Mouse (Mus musculus): Measurements from ENCODE around the gene Gm37240. TPM values are rescaled to one million over a fixed set of nuclear protein-coding genes. Genes with fewer than 3 reads are reported as not detected.

Gene Gm37240
- polyA plus RNA-seq, 1 experiment from 2014 or later, result 0.21 TPM

- no peak overlapping the region for H3K27ac ChIP-seq
- WGBS (ENCODE audit: insufficient replicate concordance), result 64% methylated on average over 6 of the region's 6 CpGs
- H3K4me3 ChIP-seq (replicated peaks), result no peak overlapping the region
- no peaks in the 10 kb centered on the region for H3K9me3 ChIP-seq (replicated peaks)
- H3K27me3 ChIP-seq, result no peaks in the 10 kb centered on the region; the same call in 1 of the 2 replicates
- no peaks in the 10 kb centered on the region for H3K36me3 ChIP-seq
- no peak overlapping the region for H3K4me2 ChIP-seq
- DNase-seq (no peak), ATAC-seq (ENCODE audit: low read depth) (no peak)
- no peaks in the 10 kb centered on the region for H3K4me1 ChIP-seq (replicated peaks)
- H3K9ac ChIP-seq, result no peak overlapping the region
Observed at GRCm38 (mm10) chr3:85845341-85845740, 42.0 kb downstream of the Gm37240 start.

- H3K9ac ChIP-seq, result no peak overlapping the region
- no peak overlapping the region for H3K4me2 ChIP-seq
- no peak overlapping the region for H3K27ac ChIP-seq
- H3K27me3 ChIP-seq, result no peaks in the 10 kb centered on the region; the same call in 1 of the 2 replicates
- H3K4me3 ChIP-seq (replicated peaks), result no peak overlapping the region
- no peaks in the 10 kb centered on the region for H3K4me1 ChIP-seq (replicated peaks)
- no peaks in the 10 kb centered on the region for H3K9me3 ChIP-seq (replicated peaks)
- DNase-seq (no peak), ATAC-seq (ENCODE audit: low read depth) (no peak)
- no peaks in the 10 kb centered on the region for H3K36me3 ChIP-seq
Observed at GRCm38 (mm10) chr3:85842881-85843218, 44.5 kb downstream of the Gm37240 start.

- Histone ChIP-seq H3K36me3 (no peaks in the 10 kb centered on the region), H3K4me2 (no peak overlapping the region), H3K9me3 (replicated peaks) (no peaks in the 10 kb centered on the region), H3K27ac (no peak overlapping the region), H3K27me3 (no peaks in the 10 kb centered on the region; the same call in 1 of the 2 replicates), H3K9ac (no peak overlapping the region), H3K4me3 (replicated peaks) (no peak overlapping the region), H3K4me1 (replicated peaks) (no peaks in the 10 kb centered on the region)
- ATAC-seq (ENCODE audit: low read depth) (no peak), DNase-seq (no peak)
- WGBS (ENCODE audit: insufficient replicate concordance), result 35% methylated on average over 9 of the region's 9 CpGs
Observed at GRCm38 (mm10) chr3:85842177-85842880, 45.0 kb downstream of the Gm37240 start.

GRCm38 (mm10) chr3:85841454-85842176, 45.7 kb downstream of the Gm37240 start:
- ATAC-seq (ENCODE audit: low read depth), result no peak
- 38% methylated on average over 2 of the region's 2 CpGs for WGBS (ENCODE audit: insufficient replicate concordance)
- H3K27ac ChIP-seq, result no peak overlapping the region

DNA sequence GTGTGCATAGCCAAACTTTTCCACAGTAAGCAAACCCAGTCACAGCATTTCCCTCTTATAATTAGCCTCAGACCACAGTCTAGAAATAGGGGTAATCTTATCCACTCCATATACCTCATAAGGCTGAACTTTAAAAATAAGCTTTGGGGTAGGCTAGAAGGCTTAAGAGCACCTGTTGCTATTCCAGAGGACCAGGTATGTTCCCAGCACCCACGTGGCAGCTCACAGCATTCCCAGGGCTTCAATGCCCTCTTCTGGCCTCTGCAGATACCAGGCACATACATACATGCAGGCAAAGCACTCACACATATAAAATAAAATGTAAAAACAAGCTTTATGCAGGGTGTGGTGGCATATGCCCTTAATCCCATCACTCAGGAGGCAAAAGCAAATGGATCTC, 53.7 kb downstream of the Gm37240 start:
- H3K27ac ChIP-seq, result no peak overlapping the region
- H3K9me3 ChIP-seq (replicated peaks), result no peaks in the 10 kb centered on the region
- WGBS (ENCODE audit: insufficient replicate concordance), result 32% methylated on average over 1 of the region's 1 CpGs
- no peak overlapping the region for H3K9ac ChIP-seq
- H3K36me3 ChIP-seq, result no peaks in the 10 kb centered on the region
- no peaks in the 10 kb centered on the region for H3K27me3 ChIP-seq
- ATAC-seq (ENCODE audit: low read depth) (no peak), DNase-seq (no peak)
- H3K4me1 ChIP-seq (replicated peaks), result no peaks in the 10 kb centered on the region
- H3K4me2 ChIP-seq, result no peak overlapping the region
- H3K4me3 ChIP-seq (replicated peaks), result no peak overlapping the region

More at GRCm38 (mm10) chr3:85841454-85842176, 45.7 kb downstream of the Gm37240 start:
- H3K4me3 ChIP-seq (replicated peaks), result no peak overlapping the region
- no peaks in the 10 kb centered on the region; the same call in 1 of the 2 replicates for H3K27me3 ChIP-seq
- no peak for DNase-seq
- no peaks in the 10 kb centered on the region for H3K4me1 ChIP-seq (replicated peaks)
- H3K36me3 ChIP-seq, result no peaks in the 10 kb centered on the region
- H3K9me3 ChIP-seq (replicated peaks), result no peaks in the 10 kb centered on the region
- no peak overlapping the region for H3K9ac ChIP-seq
- H3K4me2 ChIP-seq, result no peak overlapping the region

DNA sequence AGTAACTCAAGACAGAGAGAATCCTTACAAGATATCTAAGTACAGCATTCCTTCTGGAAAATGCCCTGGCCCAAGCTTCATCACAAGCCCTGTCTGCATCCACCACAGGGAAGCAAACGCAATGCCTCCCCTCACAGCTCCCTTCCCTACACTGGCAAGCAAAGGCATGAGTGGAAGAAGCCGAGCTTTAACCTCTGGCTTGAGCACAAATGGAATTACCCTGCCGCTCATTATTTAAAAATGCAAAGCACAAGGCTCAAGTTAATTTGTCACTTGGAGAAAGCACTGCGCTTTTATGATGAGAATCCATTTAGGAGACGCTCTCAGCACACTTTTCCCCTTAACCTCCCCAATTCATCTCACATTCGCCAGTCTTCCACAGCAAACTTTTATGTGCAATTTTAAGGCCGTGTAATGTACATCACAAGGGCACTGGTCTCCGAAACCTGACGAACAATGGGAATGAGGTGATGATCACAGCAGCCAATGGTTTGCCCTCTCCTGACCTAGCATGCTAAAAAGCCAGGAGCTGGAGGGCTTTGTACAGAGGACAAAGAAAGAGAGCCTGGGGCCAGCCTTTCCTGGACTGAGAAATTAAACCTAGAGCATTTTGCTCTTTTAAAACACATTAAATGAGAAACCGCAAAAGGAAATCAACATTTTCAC, 54.7 kb downstream of the Gm37240 start:
- Histone ChIP-seq H3K9me3 (replicated peaks) (no peaks in the 10 kb centered on the region), H3K27ac (no peak overlapping the region), H3K27me3 (no peaks in the 10 kb centered on the region), H3K36me3 (no peaks in the 10 kb centered on the region), H3K4me1 (replicated peaks) (no peaks in the 10 kb centered on the region), H3K4me3 (replicated peaks) (no peak overlapping the region), H3K9ac (no peak overlapping the region), H3K4me2 (no peak overlapping the region)
- DNase-seq, result no peak
- WGBS (ENCODE audit: insufficient replicate concordance), result 74% methylated on average over 10 of the region's 10 CpGs
- no peak for ATAC-seq (ENCODE audit: low read depth)

- H3K9ac ChIP-seq, result no peak overlapping the region
- DNase-seq (no peak), ATAC-seq (ENCODE audit: low read depth) (no peak)
- 62% methylated on average over 1 of the region's 1 CpGs for WGBS (ENCODE audit: insufficient replicate concordance)
- H3K27ac ChIP-seq, result no peak overlapping the region
- H3K36me3 ChIP-seq, result no peaks in the 10 kb centered on the region
- H3K9me3 ChIP-seq (replicated peaks), result no peaks in the 10 kb centered on the region
- H3K4me1 ChIP-seq (replicated peaks), result no peaks in the 10 kb centered on the region
- no peaks in the 10 kb centered on the region for H3K27me3 ChIP-seq
- H3K4me3 ChIP-seq (replicated peaks), result no peak overlapping the region
- no peak overlapping the region for H3K4me2 ChIP-seq
Observed at GRCm38 (mm10) chr3:85831785-85832184, 55.5 kb downstream of the Gm37240 start.

GRCm38 (mm10) chr3:85829047-85829446, 58.3 kb downstream of the Gm37240 start:
- no peak for DNase-seq
- H3K4me1 ChIP-seq (replicated peaks), result no peaks in the 10 kb centered on the region
- H3K9ac ChIP-seq, result no peak overlapping the region
- no peak overlapping the region for H3K4me2 ChIP-seq
- no peaks in the 10 kb centered on the region for H3K27me3 ChIP-seq
- ATAC-seq (ENCODE audit: low read depth), result no peak
- no peak overlapping the region for H3K4me3 ChIP-seq (replicated peaks)
- no peak overlapping the region for H3K27ac ChIP-seq
- no peaks in the 10 kb centered on the region for H3K9me3 ChIP-seq (replicated peaks)
- 56% methylated on average over 4 of the region's 4 CpGs for WGBS (ENCODE audit: insufficient replicate concordance)
- H3K36me3 ChIP-seq, result no peaks in the 10 kb centered on the region

- Histone ChIP-seq H3K36me3 (no peaks in the 10 kb centered on the region), H3K9ac (no peak overlapping the region), H3K4me3 (replicated peaks) (no peak overlapping the region), H3K9me3 (replicated peaks) (no peaks in the 10 kb centered on the region), H3K4me2 (no peak overlapping the region), H3K4me1 (replicated peaks) (no peaks in the 10 kb centered on the region), H3K27me3 (no peaks in the 10 kb centered on the region), H3K27ac (no peak overlapping the region)
- DNase-seq, result no peak
- ATAC-seq (ENCODE audit: low read depth), result no peak
- WGBS (ENCODE audit: insufficient replicate concordance), result 68% methylated on average over 6 of the region's 6 CpGs
Observed at GRCm38 (mm10) chr3:85827815-85828214, 59.5 kb downstream of the Gm37240 start.

DNA sequence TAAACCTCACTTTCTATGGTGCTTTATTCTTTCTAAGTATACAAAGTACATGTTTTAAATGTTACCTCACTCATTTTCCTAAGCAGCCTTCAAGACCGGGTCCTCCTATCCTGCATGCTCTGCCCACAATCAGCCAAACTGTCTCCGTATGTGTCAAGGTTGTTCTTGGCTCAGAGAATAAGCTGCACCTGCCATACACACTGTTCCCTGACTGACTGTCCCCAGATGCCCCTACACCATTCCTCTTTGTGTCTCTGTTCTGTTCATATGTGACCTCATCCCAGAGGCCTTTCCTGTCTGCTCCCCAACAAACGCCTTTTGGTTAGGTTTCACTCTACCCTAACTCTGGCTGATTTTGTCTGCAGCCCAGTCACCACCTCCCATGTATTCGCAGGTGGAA, 60.0 kb downstream of the Gm37240 start:
- no peak for DNase-seq
- no peak overlapping the region for H3K27ac ChIP-seq
- no peak overlapping the region for H3K9ac ChIP-seq
- no peak for ATAC-seq (ENCODE audit: low read depth)
- H3K27me3 ChIP-seq, result no peaks in the 10 kb centered on the region
- no peak overlapping the region for H3K4me2 ChIP-seq
- no peaks in the 10 kb centered on the region for H3K9me3 ChIP-seq (replicated peaks)
- H3K36me3 ChIP-seq, result no peaks in the 10 kb centered on the region
- no peak overlapping the region for H3K4me3 ChIP-seq (replicated peaks)
- WGBS (ENCODE audit: insufficient replicate concordance), result 64% methylated on average over 4 of the region's 4 CpGs
- H3K4me1 ChIP-seq (replicated peaks), result no peaks in the 10 kb centered on the region

DNA sequence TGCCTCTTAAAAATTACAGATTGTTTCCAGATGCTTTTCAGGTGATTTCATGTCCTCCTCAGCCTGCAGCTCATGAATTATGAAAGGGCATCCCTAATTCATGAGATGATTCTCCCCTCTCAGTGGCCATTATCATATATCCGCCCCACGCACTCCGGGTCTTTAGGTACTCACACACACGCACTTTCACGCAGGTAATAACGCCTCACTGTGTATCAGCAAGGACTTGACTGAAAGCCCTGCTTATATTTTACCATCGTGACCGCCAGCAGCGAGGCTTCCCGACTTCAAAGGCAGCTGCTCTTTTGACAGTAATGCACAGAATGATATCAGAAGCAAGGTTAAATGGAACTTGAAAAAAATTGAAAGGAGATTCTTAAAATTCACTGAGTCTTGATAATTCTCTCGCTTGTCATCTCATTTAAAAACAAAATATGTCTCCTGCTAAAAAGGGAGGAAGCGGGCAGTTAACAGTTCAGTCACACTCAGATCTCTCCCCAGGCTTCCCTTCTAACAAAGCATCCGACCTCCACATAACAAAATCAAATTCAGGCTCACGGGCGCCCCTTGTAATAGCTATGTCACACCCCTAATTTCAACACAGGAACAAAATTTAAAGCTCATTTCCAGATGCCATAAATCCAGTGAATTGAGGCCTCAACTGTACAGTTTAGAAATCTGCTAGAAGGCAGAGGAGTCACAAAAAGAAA, 66.3 kb downstream of the Gm37240 start:
- H3K4me2 ChIP-seq, result no peak overlapping the region
- H3K9me3 ChIP-seq (replicated peaks), result no peaks in the 10 kb centered on the region
- H3K4me1 ChIP-seq (replicated peaks), result no peaks in the 10 kb centered on the region
- H3K36me3 ChIP-seq, result no peaks in the 10 kb centered on the region
- H3K9ac ChIP-seq, result no peak overlapping the region
- DNase-seq, result no peak
- H3K4me3 ChIP-seq (replicated peaks), result no peak overlapping the region
- no peak for ATAC-seq (ENCODE audit: low read depth)
- WGBS (ENCODE audit: insufficient replicate concordance), result 72% methylated on average over 15 of the region's 15 CpGs
- no peak overlapping the region for H3K27ac ChIP-seq
- H3K27me3 ChIP-seq, result no peaks in the 10 kb centered on the region

All from liver, embryonic 13.5 days (tissue).